Mouse (Mus musculus): ENCODE results near the gene Tut7. TPM values are rescaled to one million over a fixed set of nuclear protein-coding genes. Genes with fewer than 3 reads are reported as not detected.
"Not testable (repeated sequence)": the region's sequence is repeated elsewhere in the genome, so short reads cannot be mapped to it uniquely, and the experiment has no call there.

Gene Tut7
- polyA plus RNA-seq, 1 experiment from 2014 or later, result 57.3 TPM

GRCm38 (mm10) chr13:59738455-59738854, 84.5 kb downstream of the Tut7 start:
- WGBS (ENCODE audit: insufficient replicate concordance), result 25% methylated on average over 2 of the region's 2 CpGs
- ATAC-seq (ENCODE audit: low read depth), result peak; percentile 86
- peak overlapping the region; percentile 47 for H3K9ac ChIP-seq (ENCODE audit: low read depth, low read length)
- H3K4me3 ChIP-seq (ENCODE audit: low read depth, low read length), result peak overlapping the region; percentile 30
- no peaks in the 10 kb centered on the region for H3K27me3 ChIP-seq (ENCODE audit: control insufficient read depth, insufficient read depth, low read depth, low read length)
- H3K9me3 ChIP-seq (replicated peaks; ENCODE audit: control insufficient read depth, low read length), result no peaks in the 10 kb centered on the region
- H3K4me1 ChIP-seq (ENCODE audit: control insufficient read depth, low read depth, low read length), result peaks cover 59% of the 10 kb centered on the region
- no peaks in the 10 kb centered on the region for H3K36me3 ChIP-seq (ENCODE audit: control insufficient read depth, insufficient read depth)
- H3K27ac ChIP-seq (ENCODE audit: low read length), result peak overlapping the region; percentile 92
- H3K4me2 ChIP-seq (ENCODE audit: low read depth, low read length), result peak overlapping the region; percentile 53

GRCm38 (mm10) chr13:59735190-59735589, 87.8 kb downstream of the Tut7 start:
- Histone ChIP-seq H3K36me3 (ENCODE audit: control insufficient read depth, insufficient read depth) (no peaks in the 10 kb centered on the region), H3K27ac (ENCODE audit: low read length) (peak overlapping the region; percentile 54), H3K4me1 (ENCODE audit: control insufficient read depth, low read depth, low read length) (peaks cover 60% of the 10 kb centered on the region), H3K4me2 (ENCODE audit: low read depth, low read length) (no peak overlapping the region), H3K9me3 (replicated peaks; ENCODE audit: control insufficient read depth, low read length) (no peaks in the 10 kb centered on the region), H3K9ac (ENCODE audit: low read depth, low read length) (no peak overlapping the region), H3K27me3 (ENCODE audit: control insufficient read depth, insufficient read depth, low read depth, low read length) (no peaks in the 10 kb centered on the region), H3K4me3 (ENCODE audit: low read depth, low read length) (no peak overlapping the region)
- 23% methylated on average over 3 of the region's 3 CpGs for WGBS (ENCODE audit: insufficient replicate concordance)
- peak; percentile 12; the same call in 1 of the 2 replicates for ATAC-seq (ENCODE audit: low read depth)

- Histone ChIP-seq H3K4me1 (ENCODE audit: control insufficient read depth, low read depth, low read length) (peaks cover 51% of the 10 kb centered on the region), H3K27ac (ENCODE audit: low read length) (peak overlapping the region; percentile 37; the same call in 1 of the 2 replicates), H3K4me2 (ENCODE audit: low read depth, low read length) (peak overlapping the region; percentile 35)
- not testable (repeated sequence) for H3K27me3 ChIP-seq (ENCODE audit: control insufficient read depth, insufficient read depth, low read depth, low read length); H3K9me3 ChIP-seq (replicated peaks; ENCODE audit: control insufficient read depth, low read length); H3K4me3 ChIP-seq (ENCODE audit: low read depth, low read length); H3K9ac ChIP-seq (ENCODE audit: low read depth, low read length); H3K36me3 ChIP-seq (ENCODE audit: control insufficient read depth, insufficient read depth); ATAC-seq (ENCODE audit: low read depth)
- 10% methylated on average over 6 of the region's 6 CpGs for whole genome bisulfite sequencing (ENCODE audit: insufficient replicate concordance)
Observed at GRCm38 (mm10) chr13:59734347-59734746, 88.6 kb downstream of the Tut7 start.

GRCm38 (mm10) chr13:59733936-59734335, 89.0 kb downstream of the Tut7 start:
- Histone ChIP-seq H3K4me3 (ENCODE audit: low read depth, low read length) (no peak overlapping the region), H3K9me3 (replicated peaks; ENCODE audit: control insufficient read depth, low read length) (no peaks in the 10 kb centered on the region), H3K9ac (ENCODE audit: low read depth, low read length) (no peak overlapping the region), H3K27ac (ENCODE audit: low read length) (0 out of 2 replicates have a peak overlapping the region, but pooled peaks have one; percentile 37), H3K4me1 (ENCODE audit: control insufficient read depth, low read depth, low read length) (peaks cover 47% of the 10 kb centered on the region), H3K36me3 (ENCODE audit: control insufficient read depth, insufficient read depth) (no peaks in the 10 kb centered on the region), H3K27me3 (ENCODE audit: control insufficient read depth, insufficient read depth, low read depth, low read length) (no peaks in the 10 kb centered on the region), H3K4me2 (ENCODE audit: low read depth, low read length) (peak overlapping the region; percentile 35)
- ATAC-seq (ENCODE audit: low read depth), result no peak
- 58% methylated on average over 2 of the region's 4 CpGs for WGBS (ENCODE audit: insufficient replicate concordance)

GRCm38 (mm10) chr13:59731652-59732051, 91.3 kb downstream of the Tut7 start, which contains the start of gene Spata31d1d:
Gene Spata31d1d, minus strand, starts transcription at chr13:59731752.
- H3K9ac ChIP-seq (ENCODE audit: low read depth, low read length), result no peak within 1 kb of the TSS
- peaks cover 38% of the 10 kb centered on the region for H3K4me1 ChIP-seq (ENCODE audit: control insufficient read depth, low read depth, low read length)
- H3K9me3 ChIP-seq (replicated peaks; ENCODE audit: control insufficient read depth, low read length), result no peaks in the 10 kb centered on the region
- peaks cover 6% of the 10 kb centered on the region; the same call in 1 of the 2 replicates for H3K27me3 ChIP-seq (ENCODE audit: control insufficient read depth, insufficient read depth, low read depth, low read length)
- H3K4me3 ChIP-seq (ENCODE audit: low read depth, low read length), result no peak within 1 kb of the TSS
- H3K27ac ChIP-seq (ENCODE audit: low read length), result no peak within 1 kb of the TSS
- no peak within 1 kb of the TSS for H3K4me2 ChIP-seq (ENCODE audit: low read depth, low read length)
- WGBS (ENCODE audit: insufficient replicate concordance), result 33% methylated on average over 7 of the region's 7 CpGs
- ATAC-seq (ENCODE audit: low read depth), result no peak
- H3K36me3 ChIP-seq (ENCODE audit: control insufficient read depth, insufficient read depth), result no peaks in the 10 kb centered on the region

GRCm38 (mm10) chr13:59728378-59729093, 94.4 kb downstream of the Tut7 start:
- peaks cover 15% of the 10 kb centered on the region for H3K4me1 ChIP-seq (ENCODE audit: control insufficient read depth, low read depth, low read length)
- ATAC-seq (ENCODE audit: low read depth), result peak; percentile 83
- WGBS (ENCODE audit: insufficient replicate concordance), result 17% methylated on average over 7 of the region's 7 CpGs
- H3K4me3 ChIP-seq (ENCODE audit: low read depth, low read length), result no peak overlapping the region
- H3K9me3 ChIP-seq (replicated peaks; ENCODE audit: control insufficient read depth, low read length), result no peaks in the 10 kb centered on the region
- H3K27me3 ChIP-seq (ENCODE audit: control insufficient read depth, insufficient read depth, low read depth, low read length), result peaks cover 14% of the 10 kb centered on the region; the same call in 1 of the 2 replicates
- 0 out of 2 replicates have a peak overlapping the region, but pooled peaks have one; percentile 25 for H3K9ac ChIP-seq (ENCODE audit: low read depth, low read length)
- H3K27ac ChIP-seq (ENCODE audit: low read length), result no peak overlapping the region
- no peaks in the 10 kb centered on the region for H3K36me3 ChIP-seq (ENCODE audit: control insufficient read depth, insufficient read depth)
- H3K4me2 ChIP-seq (ENCODE audit: low read depth, low read length), result no peak overlapping the region

- Histone ChIP-seq H3K36me3 (ENCODE audit: control insufficient read depth, insufficient read depth) (no peaks in the 10 kb centered on the region), H3K9me3 (replicated peaks; ENCODE audit: control insufficient read depth, low read length) (no peaks in the 10 kb centered on the region), H3K9ac (ENCODE audit: low read depth, low read length) (no peak overlapping the region), H3K27me3 (ENCODE audit: control insufficient read depth, insufficient read depth, low read depth, low read length) (peaks cover 14% of the 10 kb centered on the region; the same call in 1 of the 2 replicates), H3K4me3 (ENCODE audit: low read depth, low read length) (no peak overlapping the region), H3K4me1 (ENCODE audit: control insufficient read depth, low read depth, low read length) (peaks cover 14% of the 10 kb centered on the region), H3K27ac (ENCODE audit: low read length) (no peak overlapping the region), H3K4me2 (ENCODE audit: low read depth, low read length) (peak overlapping the region; percentile 13)
- ATAC-seq (ENCODE audit: low read depth), result no peak
- 34% methylated on average over 29 of the region's 29 CpGs for WGBS (ENCODE audit: insufficient replicate concordance)
Observed at GRCm38 (mm10) chr13:59726139-59726867, 96.6 kb downstream of the Tut7 start.

- 42% methylated on average over 1 of the region's 1 CpGs for WGBS (ENCODE audit: insufficient replicate concordance)
- Histone ChIP-seq H3K4me1 (ENCODE audit: control insufficient read depth, low read depth, low read length) (peaks cover 12% of the 10 kb centered on the region), H3K27me3 (ENCODE audit: control insufficient read depth, insufficient read depth, low read depth, low read length) (peaks cover 12% of the 10 kb centered on the region; the same call in 1 of the 2 replicates)
- H3K27ac ChIP-seq (ENCODE audit: low read length); H3K36me3 ChIP-seq (ENCODE audit: control insufficient read depth, insufficient read depth); H3K4me2 ChIP-seq (ENCODE audit: low read depth, low read length); H3K9me3 ChIP-seq (replicated peaks; ENCODE audit: control insufficient read depth, low read length); H3K9ac ChIP-seq (ENCODE audit: low read depth, low read length); H3K4me3 ChIP-seq (ENCODE audit: low read depth, low read length): not testable (repeated sequence)
- ATAC-seq (ENCODE audit: low read depth), result peak; percentile 39; the same call in 1 of the 2 replicates
Observed at GRCm38 (mm10) chr13:59722089-59722488, 100.9 kb downstream of the Tut7 start.
